Mouse (Mus musculus) spleen, adult 2 months (tissue): Measurements from ENCODE around the gene Ppp1r14a. TPM values are rescaled to one million over a fixed set of nuclear protein-coding genes. Genes with fewer than 3 reads are reported as not detected.

Experiments
- DNase-seq, 2 experiments: peaks; one replicate each; pipeline versions ENCODE4 v3.0.0 to v3.0.0-alpha.2; 2012 to 2021; ENCODE audit warnings: low spot score in 2 of 2, low read depth in 1 of 2
- H3K27ac ChIP-seq: fragments of 200-500 bp; 2 replicates; pipeline ENCODE4 v1.5.1; 2012; ENCODE audit warnings: low read length, inconsistent platforms; ENCODE audit not compliant: insufficient read depth
- H3K27me3 ChIP-seq: fragments of 200-500 bp; 2 replicates; pipeline ENCODE4 v1.6.1; 2012; ENCODE audit warnings: mild to moderate bottlenecking, moderate library complexity, low read length, inconsistent platforms; ENCODE audit not compliant: control insufficient read depth, insufficient read depth
- H3K36me3 ChIP-seq: fragments of 200-500 bp; 2 replicates; pipeline ENCODE4 v1.6.1; 2012; ENCODE audit warnings: mild to moderate bottlenecking, low read length, inconsistent platforms; ENCODE audit not compliant: control insufficient read depth, insufficient read depth
- H3K4me1 ChIP-seq: fragments of 200-500 bp; 2 replicates; pipeline ENCODE4 v1.6.1; 2011; ENCODE audit warnings: inconsistent platforms; ENCODE audit not compliant: control insufficient read depth, insufficient read depth, insufficient read length
- H3K4me3 ChIP-seq: fragments of 200-500 bp; 2 replicates; pipeline ENCODE4 v1.5.1; 2011; ENCODE audit warnings: mild to moderate bottlenecking, inconsistent platforms; ENCODE audit not compliant: insufficient read depth, insufficient read length; ENCODE audit errors: extremely low read depth
- CTCF ChIP-seq: fragments of 200-500 bp; IDR thresholded peaks from 2 replicates; pipeline ENCODE4 v1.5.1; 2011; ENCODE audit warnings: mild to moderate bottlenecking, inconsistent platforms; ENCODE audit not compliant: insufficient read depth, insufficient read length, insufficient replicate concordance; ENCODE audit errors: extremely low read depth
- POLR2A ChIP-seq: fragments of 200-500 bp; IDR thresholded peaks from 2 replicates; pipeline ENCODE4 v1.6.1; 2011; ENCODE audit warnings: low read depth, low read length, inconsistent platforms
- WGBS: fragments of 180-500 bp; shearing (Covaris S2); methylation state at CpG from one replicate; pipeline ENCODE4 v1.1.7; 2018; 5-methylcytosine and 5-hydroxymethylcytosine counted together
- polyA plus RNA-seq: library from polyadenylated mRNA; depleted of rRNA; stranded (reverse); fragments of >200 nt; gene quantifications from 2 replicates; pipeline ENCODE4 v1.2.3, GENCODE M21; 2012

The Ppp1r14a gene
- polyA plus RNA-seq, 1 experiment: 27.3 TPM

GRCm38 (mm10) chr7:29292458-29293098, 3.5 kb downstream of the Ppp1r14a start:
- DNase-seq: no peak
- peaks cover 9% of the 10 kb centered on the region for H3K4me1 ChIP-seq
- H3K4me3 ChIP-seq: no peak overlapping the region
- WGBS: 57% methylated on average over 8 of the region's 8 CpGs
- H3K27ac ChIP-seq: peak overlapping the region; percentile 26; the same call in 1 of the 2 replicates
- TF ChIP-seq POLR2A: no peak
- no peak for TF ChIP-seq CTCF
- no peaks in the 10 kb centered on the region for H3K36me3 ChIP-seq
- H3K27me3 ChIP-seq: peaks cover 3% of the 10 kb centered on the region; the same call in 1 of the 2 replicates

DNA sequence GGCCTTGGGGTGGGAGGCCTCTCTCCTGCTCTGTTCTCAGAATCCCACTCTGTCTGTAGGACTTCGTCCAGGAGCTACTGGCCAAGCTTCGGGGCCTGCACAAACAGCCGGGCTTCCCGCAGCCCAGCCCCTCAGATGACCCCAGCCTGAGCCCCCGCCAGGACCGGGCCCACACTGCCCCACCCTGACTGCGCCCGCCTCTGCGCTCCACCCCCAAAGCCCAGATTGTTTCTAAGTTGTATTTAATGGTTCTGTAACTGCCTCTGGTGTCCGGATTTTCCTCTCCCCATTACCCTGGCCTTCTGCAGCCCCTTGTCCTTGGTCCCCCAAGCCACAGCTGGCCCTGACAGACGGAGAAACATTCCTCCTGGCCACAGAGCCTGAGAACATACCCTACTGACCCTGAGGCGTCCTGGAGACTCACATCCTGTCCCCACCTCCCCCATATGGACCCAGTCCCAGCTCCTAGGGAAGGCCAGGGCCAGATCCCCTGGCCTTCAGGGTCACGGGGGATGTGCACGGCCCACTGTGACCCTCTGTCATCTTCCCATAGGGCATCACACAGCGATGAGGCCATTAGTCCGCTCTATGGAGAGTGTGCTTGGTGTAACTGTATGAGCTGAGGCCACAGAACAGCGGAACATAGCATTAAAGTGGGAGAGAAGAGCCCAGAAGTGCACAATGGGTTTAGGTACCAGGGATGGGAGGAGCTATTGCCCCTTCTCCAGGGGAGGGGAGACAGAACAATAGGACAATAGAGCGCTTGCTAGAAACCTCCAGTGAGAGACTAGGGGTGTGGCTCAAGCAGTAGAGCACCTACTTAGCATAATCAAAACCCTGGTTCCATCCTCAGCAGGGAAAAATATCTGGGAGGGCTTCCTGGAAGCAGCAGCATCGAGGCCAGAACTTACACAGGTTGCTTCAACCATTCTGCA, 4.3 kb downstream of the Ppp1r14a start:
- peaks cover 9% of the 10 kb centered on the region for H3K4me1 ChIP-seq
- DNase-seq: no peak
- TF ChIP-seq CTCF (no peak), POLR2A (no peak)
- H3K36me3 ChIP-seq: no peaks in the 10 kb centered on the region
- peak overlapping the region; percentile 26; the same call in 1 of the 2 replicates for H3K27ac ChIP-seq
- WGBS: 80% methylated on average over 19 of the region's 19 CpGs
- peaks cover 3% of the 10 kb centered on the region; the same call in 1 of the 2 replicates for H3K27me3 ChIP-seq
- H3K4me3 ChIP-seq: no peak overlapping the region

- Histone ChIP-seq H3K27me3 (peaks cover under 1% of the 10 kb centered on the region; the same call in 1 of the 2 replicates), H3K27ac (peak overlapping the region; percentile 24), H3K4me3 (no peak overlapping the region), H3K36me3 (no peaks in the 10 kb centered on the region), H3K4me1 (peaks cover 2% of the 10 kb centered on the region; the same call in 1 of the 2 replicates)
- no peak for DNase-seq
- 48% methylated on average over 13 of the region's 13 CpGs for WGBS
- TF ChIP-seq POLR2A (no peak), CTCF (no peak)
These were observed 5.1 kb downstream of the Ppp1r14a start for GRCm38 (mm10) chr7:29294111-29294761.

- DNase-seq: no peak
- Histone ChIP-seq H3K27ac (no peak overlapping the region), H3K27me3 (no peaks in the 10 kb centered on the region), H3K4me3 (no peak overlapping the region), H3K4me1 (no peaks in the 10 kb centered on the region), H3K36me3 (no peaks in the 10 kb centered on the region)
- TF ChIP-seq CTCF (no peak), POLR2A (no peak)
- 82% methylated on average over 24 of the region's 24 CpGs for WGBS
These were observed 6.9 kb downstream of the Ppp1r14a start for GRCm38 (mm10) chr7:29295861-29296647.

GRCm38 (mm10) chr7:29296998-29297397, 7.9 kb downstream of the Ppp1r14a start:
- no peaks in the 10 kb centered on the region for H3K27me3 ChIP-seq
- TF ChIP-seq POLR2A (no peak), CTCF (peak; percentile 68; the same call in 1 of the 2 replicates)
- WGBS: 20% methylated on average over 10 of the region's 10 CpGs
- no peaks in the 10 kb centered on the region for H3K36me3 ChIP-seq
- H3K4me1 ChIP-seq: no peaks in the 10 kb centered on the region
- no peak overlapping the region for H3K4me3 ChIP-seq
- no peak overlapping the region for H3K27ac ChIP-seq
- DNase-seq: peak; percentile 41 to 50

GRCm38 (mm10) chr7:29301127-29301566, 12.0 kb downstream of the Ppp1r14a start:
- Histone ChIP-seq H3K4me1 (no peaks in the 10 kb centered on the region), H3K27ac (no peak overlapping the region), H3K4me3 (no peak overlapping the region), H3K36me3 (no peaks in the 10 kb centered on the region), H3K27me3 (peaks cover 18% of the 10 kb centered on the region)
- 9% methylated on average over 7 of the region's 7 CpGs for WGBS
- DNase-seq: peak in 1 of 2 experiments; percentile 41
- peak; percentile 74; the same call in 1 of the 2 replicates for TF ChIP-seq CTCF
- TF ChIP-seq POLR2A: no peak
